Mouse (Mus musculus) intestine, embryonic 14.5 days (tissue): ENCODE measurements at regions not wholly inside any gene's neighbourhood (a gene's known extent, or its start where the extent isn't known, plus 50 kb on each side); places are given as distances from the start of the nearest gene placed in this dataset.

ENCODE experiments used
- ATAC-seq: fragments of 200-750 bp; cut with Nextera tagmentation; replicated peaks from 2 replicates; pipeline ENCODE4 v1.8.0; 2017; ENCODE audit warnings: low read depth, moderate number of reproducible peaks, moderate TSS enrichment, moderate library complexity; ENCODE audit not compliant: low FRiP score, low TSS enrichment
- DNase-seq: peaks from one replicate; pipeline ENCODE4 v3.0.0-alpha.2; 2018; ENCODE audit warnings: low spot score
- H3K27ac ChIP-seq: fragments of 300-500 bp; sonication (generic); 2 replicates; pipeline ENCODE4 v1.5.1; 2014; ENCODE audit warnings: low read depth, mild to moderate bottlenecking, control low read depth
- H3K27me3 ChIP-seq: fragments of 300-500 bp; sonication (generic); replicated peaks from 2 replicates; pipeline ENCODE4 v1.6.1; 2014; ENCODE audit warnings: low read length, control low read depth; ENCODE audit not compliant: control insufficient read depth, insufficient read depth
- H3K36me3 ChIP-seq: fragments of 300-500 bp; sonication (generic); 2 replicates; pipeline ENCODE4 v1.6.1; 2014; ENCODE audit warnings: low read length, control low read depth; ENCODE audit not compliant: control insufficient read depth, insufficient read depth
- H3K4me1 ChIP-seq: fragments of 300-500 bp; sonication (generic); replicated peaks from 2 replicates; pipeline ENCODE4 v1.6.1; 2014; ENCODE audit warnings: low read length, control low read depth, mixed read lengths; ENCODE audit not compliant: control insufficient read depth, insufficient read depth
- H3K4me2 ChIP-seq: fragments of 300-500 bp; sonication (generic); 2 replicates; pipeline ENCODE4 v1.6.1; 2014; ENCODE audit warnings: low read length
- H3K4me3 ChIP-seq: fragments of 300-500 bp; sonication (generic); 2 replicates; pipeline ENCODE4 v1.5.1; 2014; ENCODE audit warnings: low read depth, low read length, control low read depth, mixed read lengths
- H3K9ac ChIP-seq: fragments of 300-500 bp; sonication (generic); 2 replicates; pipeline ENCODE4 v1.6.1; 2014; ENCODE audit warnings: mild to moderate bottlenecking, low read length
- H3K9me3 ChIP-seq: fragments of 300-500 bp; sonication (generic); 2 replicates; pipeline ENCODE4 v1.6.1; 2016; ENCODE audit warnings: low read length, control low read depth; ENCODE audit not compliant: control insufficient read depth
- WGBS: fragments of 180-500 bp; shearing (Covaris S2); extraction: QIAGEN DNeasy Blood & Tissue Kit; methylation state at CpG from one replicate; pipeline ENCODE4 v1.1.7; 2014; 5-methylcytosine and 5-hydroxymethylcytosine counted together

DNA sequence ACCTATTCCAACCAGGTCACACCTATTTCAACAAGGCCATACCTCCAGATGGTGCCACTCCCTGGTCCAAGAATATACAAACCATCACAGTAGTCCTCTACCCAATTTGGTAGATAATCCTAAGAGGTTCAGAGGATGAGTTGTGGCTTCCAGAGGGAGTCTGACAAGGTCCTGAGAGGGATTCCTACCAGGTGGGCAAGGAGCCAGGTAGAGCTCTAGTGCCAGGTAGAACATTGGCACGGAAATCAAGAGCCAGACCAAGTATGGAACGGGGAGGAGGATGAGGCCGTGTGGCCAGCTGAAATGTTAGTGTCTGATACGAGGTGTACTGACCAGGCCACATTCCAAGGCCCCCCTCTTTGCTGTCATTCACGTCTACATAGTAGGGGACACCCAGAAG is 153.0 kb downstream of the Slc30a10 start:
- no peaks in the 10 kb centered on the region for H3K4me1 ChIP-seq
- ATAC-seq (no peak), DNase-seq (no peak)
- no peak overlapping the region for H3K27ac ChIP-seq
- no peak overlapping the region for H3K4me3 ChIP-seq
- H3K27me3 ChIP-seq = no peaks in the 10 kb centered on the region
- H3K36me3 ChIP-seq = no peaks in the 10 kb centered on the region
- H3K9ac ChIP-seq = no peak overlapping the region
- WGBS = 80% methylated on average over 5 of the region's 5 CpGs
- no peak overlapping the region for H3K4me2 ChIP-seq
- no peaks in the 10 kb centered on the region for H3K9me3 ChIP-seq

DNA sequence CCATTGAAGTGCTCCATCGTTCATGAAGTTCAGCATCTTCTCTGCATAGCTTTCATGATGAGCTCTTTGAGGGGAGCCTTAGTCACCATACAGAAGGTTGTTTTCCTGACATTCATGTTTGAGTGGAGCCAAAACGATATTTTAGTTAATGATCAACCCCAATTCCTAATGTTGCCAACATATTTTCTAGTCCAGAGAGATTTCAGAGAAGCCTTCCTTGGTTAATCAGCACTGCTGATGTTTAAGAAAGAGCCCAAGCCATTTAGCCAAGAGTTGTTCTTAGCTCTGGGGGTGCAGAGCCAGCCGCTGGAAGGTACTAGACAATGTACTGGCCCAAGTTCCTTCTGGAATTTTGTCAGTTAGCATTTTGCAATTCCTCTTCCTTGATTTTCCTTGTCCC is 153.8 kb downstream of the Slc30a10 start:
- Histone ChIP-seq H3K36me3 (no peaks in the 10 kb centered on the region), H3K9ac (no peak overlapping the region), H3K4me1 (no peaks in the 10 kb centered on the region), H3K27ac (no peak overlapping the region), H3K27me3 (no peaks in the 10 kb centered on the region), H3K4me2 (no peak overlapping the region), H3K4me3 (no peak overlapping the region), H3K9me3 (no peaks in the 10 kb centered on the region)
- no peak for ATAC-seq
- DNase-seq = no peak
- 91% methylated on average over 3 of the region's 3 CpGs for WGBS

- Histone ChIP-seq H3K27me3 (no peaks in the 10 kb centered on the region), H3K4me1 (no peaks in the 10 kb centered on the region), H3K4me3 (no peak overlapping the region), H3K27ac (no peak overlapping the region), H3K36me3 (no peaks in the 10 kb centered on the region), H3K4me2 (no peak overlapping the region), H3K9me3 (no peaks in the 10 kb centered on the region), H3K9ac (no peak overlapping the region)
- WGBS = 51% methylated on average over 3 of the region's 3 CpGs
- no peak for ATAC-seq
- DNase-seq = no peak
These were observed 155.9 kb downstream of the Slc30a10 start for GRCm38 (mm10) chr1:185610586-185610985.

GRCm38 (mm10) chr1:185615819-185616429 is 161.3 kb downstream of the Slc30a10 start:
- Histone ChIP-seq H3K27me3 (no peaks in the 10 kb centered on the region), H3K36me3 (no peaks in the 10 kb centered on the region), H3K4me2 (no peak overlapping the region), H3K4me1 (peaks cover 4% of the 10 kb centered on the region; the same call in 1 of the 2 replicates), H3K9me3 (no peaks in the 10 kb centered on the region), H3K9ac (no peak overlapping the region), H3K4me3 (no peak overlapping the region), H3K27ac (no peak overlapping the region)
- DNase-seq (peak; percentile 53), ATAC-seq (0 out of 2 replicates have a peak, but pooled peaks have one; percentile 50)
- 14% methylated on average over 10 of the region's 10 CpGs for WGBS

DNA sequence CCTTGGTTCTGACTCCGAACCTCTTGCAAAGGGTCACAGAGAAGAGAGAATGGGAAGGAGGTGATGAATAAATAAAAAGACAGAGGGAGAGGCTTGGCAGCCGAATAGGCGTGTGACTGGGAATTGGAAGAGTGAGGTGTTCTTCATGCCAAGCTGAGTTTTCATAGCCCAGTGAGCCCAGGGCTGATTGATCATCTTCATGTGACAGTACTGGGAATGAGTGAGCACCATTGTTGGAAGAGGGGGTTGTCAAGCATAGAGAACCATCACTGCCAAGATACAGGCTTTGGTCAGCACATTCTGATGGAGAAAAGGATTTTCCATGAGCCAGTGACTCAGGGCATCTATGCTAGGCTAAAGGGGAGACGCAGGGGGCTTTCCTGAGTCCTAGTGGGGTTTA is 163.0 kb downstream of the Slc30a10 start:
- DNase-seq (no peak), ATAC-seq (no peak)
- 93% methylated on average over 4 of the region's 4 CpGs for WGBS
- no peak overlapping the region for H3K4me3 ChIP-seq
- no peak overlapping the region for H3K4me2 ChIP-seq
- H3K27ac ChIP-seq = no peak overlapping the region
- H3K4me1 ChIP-seq = peaks cover 4% of the 10 kb centered on the region; the same call in 1 of the 2 replicates
- H3K9me3 ChIP-seq = no peaks in the 10 kb centered on the region
- H3K36me3 ChIP-seq = no peaks in the 10 kb centered on the region
- no peak overlapping the region for H3K9ac ChIP-seq
- no peaks in the 10 kb centered on the region for H3K27me3 ChIP-seq

- H3K9me3 ChIP-seq = no peaks in the 10 kb centered on the region
- no peaks in the 10 kb centered on the region for H3K27me3 ChIP-seq
- no peak for DNase-seq
- H3K27ac ChIP-seq = no peak overlapping the region
- 89% methylated on average over 9 of the region's 9 CpGs for WGBS
- no peak for ATAC-seq
- H3K9ac ChIP-seq = no peak overlapping the region
- no peak overlapping the region for H3K4me2 ChIP-seq
- peaks cover 4% of the 10 kb centered on the region; the same call in 1 of the 2 replicates for H3K4me1 ChIP-seq
- H3K36me3 ChIP-seq = no peaks in the 10 kb centered on the region
- H3K4me3 ChIP-seq = no peak overlapping the region
These were observed 164.4 kb downstream of the Slc30a10 start for GRCm38 (mm10) chr1:185619011-185619410.

GRCm38 (mm10) chr1:185628401-185628800 is 173.8 kb downstream of the Slc30a10 start:
- Histone ChIP-seq H3K9me3 (no peaks in the 10 kb centered on the region), H3K4me3 (no peak overlapping the region), H3K27ac (no peak overlapping the region), H3K36me3 (no peaks in the 10 kb centered on the region), H3K9ac (no peak overlapping the region), H3K27me3 (no peaks in the 10 kb centered on the region), H3K4me1 (no peaks in the 10 kb centered on the region), H3K4me2 (no peak overlapping the region)
- 79% methylated on average over 3 of the region's 3 CpGs for WGBS
- no peak for ATAC-seq
- no peak for DNase-seq

DNA sequence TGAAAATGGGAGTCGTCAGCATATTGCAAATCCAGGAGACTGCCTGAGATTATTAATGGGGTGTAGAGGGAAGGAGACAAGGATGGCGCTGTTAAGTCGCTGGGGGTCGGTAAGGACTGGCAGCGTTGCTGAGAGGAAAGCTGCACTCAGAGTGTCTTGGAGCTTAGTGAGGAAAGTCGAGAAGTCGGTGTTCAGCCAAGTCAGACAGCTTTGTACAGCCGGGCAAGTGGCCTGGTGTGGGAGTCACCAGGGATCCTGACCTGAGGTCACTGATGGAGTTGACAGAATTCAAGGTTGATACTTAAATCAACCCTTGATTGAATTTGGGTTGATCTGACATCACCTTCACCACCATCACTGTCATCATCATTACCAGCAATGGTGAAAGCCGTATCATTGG is 175.3 kb downstream of the Slc30a10 start:
- H3K9ac ChIP-seq = no peak overlapping the region
- no peaks in the 10 kb centered on the region for H3K36me3 ChIP-seq
- H3K27ac ChIP-seq = no peak overlapping the region
- no peaks in the 10 kb centered on the region for H3K9me3 ChIP-seq
- no peaks in the 10 kb centered on the region for H3K27me3 ChIP-seq
- no peaks in the 10 kb centered on the region for H3K4me1 ChIP-seq
- ATAC-seq = no peak
- H3K4me3 ChIP-seq = no peak overlapping the region
- no peak for DNase-seq
- H3K4me2 ChIP-seq = no peak overlapping the region
- WGBS = 79% methylated on average over 9 of the region's 9 CpGs

- no peak overlapping the region for H3K4me2 ChIP-seq
- ATAC-seq (no peak), DNase-seq (no peak)
- no peak overlapping the region for H3K4me3 ChIP-seq
- H3K27me3 ChIP-seq = no peaks in the 10 kb centered on the region
- no peaks in the 10 kb centered on the region for H3K36me3 ChIP-seq
- no peaks in the 10 kb centered on the region for H3K4me1 ChIP-seq
- no peaks in the 10 kb centered on the region for H3K9me3 ChIP-seq
- H3K27ac ChIP-seq = no peak overlapping the region
- WGBS = 82% methylated on average over 6 of the region's 6 CpGs
- H3K9ac ChIP-seq = no peak overlapping the region
These were observed 184.0 kb downstream of the Slc30a10 start for GRCm38 (mm10) chr1:185638631-185639030.
